Mouse (Mus musculus) midbrain, embryonic 10.5 days (tissue): ENCODE measurements at regions not wholly inside any gene's neighbourhood (a gene's known extent, or its start where the extent isn't known, plus 50 kb on each side); places are given as distances from the start of the nearest gene placed in this dataset.

Source experiments
- DNase-seq: peaks from one replicate; pipeline ENCODE4 v3.0.0-alpha.2; 2017; ENCODE audit warnings: low spot score
- H3K27ac ChIP-seq: fragments of 300-500 bp; sonication (generic); replicated peaks from 2 replicates; pipeline ENCODE4 v1.5.1; 2016; ENCODE audit warnings: mild to moderate bottlenecking
- H3K27me3 ChIP-seq: fragments of 300-500 bp; sonication (generic); 2 replicates; pipeline ENCODE4 v1.6.1; 2016; ENCODE audit warnings: low read depth, mild to moderate bottlenecking; ENCODE audit not compliant: poor library complexity, severe bottlenecking
- H3K36me3 ChIP-seq: fragments of 300-500 bp; sonication (generic); 2 replicates; pipeline ENCODE4 v1.6.1; 2016; ENCODE audit warnings: mild to moderate bottlenecking, moderate library complexity
- H3K4me1 ChIP-seq: fragments of 300-500 bp; sonication (generic); 2 replicates; pipeline ENCODE4 v1.6.1; 2016
- H3K4me3 ChIP-seq: fragments of 300-500 bp; sonication (generic); 2 replicates; pipeline ENCODE4 v1.5.1; 2016; ENCODE audit warnings: mild to moderate bottlenecking, moderate library complexity
- H3K9me3 ChIP-seq: fragments of 300-500 bp; sonication (generic); replicated peaks from 2 replicates; pipeline ENCODE4 v1.6.1; 2016; ENCODE audit warnings: mild to moderate bottlenecking
- WGBS: fragments of 180-500 bp; shearing (Covaris S2); methylation state at CpG from one replicate; pipeline ENCODE4 v1.1.7; 2016; 5-methylcytosine and 5-hydroxymethylcytosine counted together

DNA sequence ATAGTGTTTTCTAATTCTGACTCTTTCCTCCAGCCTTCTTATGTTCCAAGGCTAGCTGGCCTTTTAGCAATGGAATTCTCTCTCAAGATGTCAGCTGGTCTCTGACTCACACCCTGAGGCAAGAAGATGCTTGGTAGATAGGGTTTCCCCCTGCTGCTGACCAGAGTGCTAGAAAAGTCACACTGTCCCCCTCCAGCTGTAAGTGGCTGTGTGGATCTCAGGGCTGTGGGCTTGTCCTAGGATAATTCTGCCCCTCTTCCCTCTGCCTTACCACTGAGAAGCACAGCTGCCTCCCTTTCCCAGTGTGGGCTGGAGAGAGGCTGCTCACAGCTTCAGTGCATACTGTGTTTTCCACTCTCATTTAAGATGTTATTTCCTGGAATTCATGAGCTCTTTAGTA, 585.3 kb upstream of the Zeb2 start:
- H3K4me3 ChIP-seq: no peak overlapping the region
- no peak for DNase-seq

DNA sequence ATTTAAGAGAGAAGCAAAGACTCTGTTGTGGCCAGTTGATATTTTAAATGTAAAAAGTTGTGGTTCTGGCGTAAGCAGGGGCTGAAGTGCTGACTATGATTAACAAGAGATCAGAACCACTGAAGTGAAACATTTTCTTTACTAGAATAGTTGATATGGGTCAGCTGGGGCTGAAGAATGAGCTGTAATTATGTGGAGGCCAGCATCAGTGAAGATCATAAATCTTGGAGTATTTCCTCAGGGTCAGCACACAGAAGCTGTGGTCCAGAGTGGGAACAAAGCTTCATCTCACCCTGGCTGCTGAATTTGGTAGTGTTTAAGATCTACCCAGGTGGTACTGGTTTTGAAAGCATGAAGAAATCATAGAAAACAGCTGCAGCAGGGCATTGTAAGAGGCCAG, 583.4 kb upstream of the Zeb2 start:
- no peak overlapping the region for H3K4me3 ChIP-seq
- no peak overlapping the region for H3K27ac ChIP-seq
- WGBS: 95% methylated on average over 1 of the region's 1 CpGs
- H3K36me3 ChIP-seq: no peaks in the 10 kb centered on the region
- H3K9me3 ChIP-seq: no peaks in the 10 kb centered on the region
- no peaks in the 10 kb centered on the region for H3K27me3 ChIP-seq
- peaks cover 5% of the 10 kb centered on the region for H3K4me1 ChIP-seq
- no peak for DNase-seq

More for the DNA sequence above, 585.3 kb upstream of the Zeb2 start:
- H3K9me3 ChIP-seq: no peaks in the 10 kb centered on the region
- H3K27me3 ChIP-seq: no peaks in the 10 kb centered on the region
- H3K27ac ChIP-seq: 0 out of 2 replicates have a peak overlapping the region, but pooled peaks have one; percentile 2
- H3K4me1 ChIP-seq: peaks cover 5% of the 10 kb centered on the region
- no peaks in the 10 kb centered on the region for H3K36me3 ChIP-seq

DNA sequence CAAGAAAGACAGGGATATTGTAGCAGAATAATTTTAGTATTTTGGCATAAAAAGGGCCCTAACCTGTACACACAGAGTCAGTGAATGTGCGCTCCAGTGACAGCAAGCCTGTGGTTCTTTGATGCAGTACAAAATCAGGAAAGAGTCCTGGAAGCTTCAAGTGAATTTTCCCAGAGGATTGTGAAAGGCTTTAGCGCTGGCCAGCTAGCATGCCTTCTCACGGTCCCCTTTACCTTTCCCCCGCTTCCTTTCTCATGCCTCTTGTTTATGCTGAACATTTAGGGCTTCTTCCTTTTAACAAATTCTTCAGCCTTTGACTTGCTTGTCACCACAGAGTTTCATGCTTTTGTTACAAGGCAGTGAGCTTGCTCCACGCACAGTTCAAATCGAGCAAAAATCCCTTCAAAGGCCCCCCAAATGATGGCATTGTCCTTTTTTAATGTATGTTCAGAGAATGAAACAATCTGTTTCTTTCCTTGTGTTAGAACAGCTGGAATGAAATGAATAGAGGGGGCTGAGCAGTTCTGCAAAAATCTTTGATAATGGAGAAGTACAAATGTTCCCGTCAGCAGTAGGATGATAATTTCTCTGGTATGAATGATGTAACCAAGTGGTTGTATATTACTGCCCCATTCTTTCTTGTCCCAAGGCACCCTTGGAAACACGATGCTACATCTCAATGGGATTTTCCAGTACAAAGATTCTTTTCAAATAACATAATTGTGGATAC, 576.3 kb upstream of the Zeb2 start:
- no peaks in the 10 kb centered on the region for H3K36me3 ChIP-seq
- H3K4me1 ChIP-seq: peaks cover 11% of the 10 kb centered on the region
- H3K27me3 ChIP-seq: no peaks in the 10 kb centered on the region
- H3K4me3 ChIP-seq: no peak overlapping the region
- WGBS: 44% methylated on average over 8 of the region's 8 CpGs
- H3K9me3 ChIP-seq: no peaks in the 10 kb centered on the region
- DNase-seq: no peak
- peak overlapping the region; percentile 49 for H3K27ac ChIP-seq

DNA sequence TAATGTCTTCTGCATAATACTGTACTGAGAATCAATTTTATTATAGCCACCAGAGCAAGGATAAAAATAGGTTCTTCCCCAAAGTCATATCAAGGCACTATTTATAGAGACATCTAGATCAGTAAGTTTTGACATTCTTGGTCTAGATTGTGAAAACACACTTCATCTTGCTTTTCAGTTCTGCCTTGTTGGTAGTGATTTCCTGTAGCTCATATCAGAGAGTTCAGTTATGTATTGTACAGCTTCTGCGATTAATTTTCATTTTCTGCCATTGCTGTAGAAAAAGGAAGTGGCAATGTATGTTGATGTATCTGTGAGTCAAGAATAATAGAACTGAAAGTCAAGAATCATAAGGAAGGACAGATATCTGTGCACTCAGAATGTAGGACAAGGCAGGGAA, 575.6 kb upstream of the Zeb2 start:
- H3K4me3 ChIP-seq: no peak overlapping the region
- H3K27ac ChIP-seq: no peak overlapping the region
- 89% methylated on average over 1 of the region's 1 CpGs for WGBS
- H3K9me3 ChIP-seq: no peaks in the 10 kb centered on the region
- no peaks in the 10 kb centered on the region for H3K27me3 ChIP-seq
- no peaks in the 10 kb centered on the region for H3K36me3 ChIP-seq
- no peak for DNase-seq
- H3K4me1 ChIP-seq: peaks cover 11% of the 10 kb centered on the region

DNA sequence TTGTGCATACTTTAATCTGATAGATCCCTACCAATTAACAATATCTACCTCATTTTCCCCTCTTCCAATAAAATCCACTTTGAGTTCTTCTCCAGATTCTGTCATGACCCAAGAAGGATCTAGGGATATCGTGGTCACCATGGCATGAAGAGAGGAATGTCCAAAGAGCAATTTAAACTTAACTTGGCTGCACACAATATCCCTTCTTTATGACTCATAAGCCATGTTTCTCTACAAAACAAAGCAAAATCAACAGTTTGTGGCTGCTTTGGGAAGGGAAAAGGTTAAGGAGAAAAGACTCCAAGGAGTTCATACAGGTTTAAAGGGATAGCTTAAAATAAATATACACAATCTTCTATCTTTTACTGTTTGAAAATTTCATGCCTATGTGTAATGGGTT, 571.8 kb upstream of the Zeb2 start:
- WGBS: 83% methylated on average over 1 of the region's 1 CpGs
- H3K36me3 ChIP-seq: no peaks in the 10 kb centered on the region
- peaks cover 10% of the 10 kb centered on the region for H3K4me1 ChIP-seq
- H3K27me3 ChIP-seq: no peaks in the 10 kb centered on the region
- no peak for DNase-seq
- no peak overlapping the region for H3K27ac ChIP-seq
- no peaks in the 10 kb centered on the region for H3K9me3 ChIP-seq
- no peak overlapping the region for H3K4me3 ChIP-seq

DNA sequence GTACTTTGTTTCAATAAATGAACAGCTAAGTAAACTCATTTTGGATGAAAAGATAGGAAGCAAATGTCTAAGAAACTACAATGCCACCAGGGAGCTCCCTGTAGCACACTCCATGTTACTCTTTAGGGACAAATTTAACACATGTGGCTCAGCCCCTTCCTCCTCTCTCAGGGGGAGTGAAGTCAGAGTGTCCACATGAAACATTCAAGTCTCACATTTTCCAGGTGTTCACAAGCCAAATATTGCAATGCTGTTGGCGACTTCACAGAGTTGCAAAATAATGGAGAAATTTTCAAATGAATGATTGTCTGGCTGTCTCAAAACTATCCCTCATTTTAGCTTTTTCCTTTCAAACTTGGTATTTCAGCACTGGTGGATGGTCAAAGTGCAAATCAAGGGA, 564.1 kb upstream of the Zeb2 start:
- WGBS: 87% methylated on average over 1 of the region's 1 CpGs
- no peaks in the 10 kb centered on the region for H3K27me3 ChIP-seq
- no peaks in the 10 kb centered on the region for H3K4me1 ChIP-seq
- DNase-seq: no peak
- no peaks in the 10 kb centered on the region for H3K36me3 ChIP-seq
- H3K4me3 ChIP-seq: no peak overlapping the region
- no peak overlapping the region for H3K27ac ChIP-seq
- H3K9me3 ChIP-seq: no peaks in the 10 kb centered on the region

DNA sequence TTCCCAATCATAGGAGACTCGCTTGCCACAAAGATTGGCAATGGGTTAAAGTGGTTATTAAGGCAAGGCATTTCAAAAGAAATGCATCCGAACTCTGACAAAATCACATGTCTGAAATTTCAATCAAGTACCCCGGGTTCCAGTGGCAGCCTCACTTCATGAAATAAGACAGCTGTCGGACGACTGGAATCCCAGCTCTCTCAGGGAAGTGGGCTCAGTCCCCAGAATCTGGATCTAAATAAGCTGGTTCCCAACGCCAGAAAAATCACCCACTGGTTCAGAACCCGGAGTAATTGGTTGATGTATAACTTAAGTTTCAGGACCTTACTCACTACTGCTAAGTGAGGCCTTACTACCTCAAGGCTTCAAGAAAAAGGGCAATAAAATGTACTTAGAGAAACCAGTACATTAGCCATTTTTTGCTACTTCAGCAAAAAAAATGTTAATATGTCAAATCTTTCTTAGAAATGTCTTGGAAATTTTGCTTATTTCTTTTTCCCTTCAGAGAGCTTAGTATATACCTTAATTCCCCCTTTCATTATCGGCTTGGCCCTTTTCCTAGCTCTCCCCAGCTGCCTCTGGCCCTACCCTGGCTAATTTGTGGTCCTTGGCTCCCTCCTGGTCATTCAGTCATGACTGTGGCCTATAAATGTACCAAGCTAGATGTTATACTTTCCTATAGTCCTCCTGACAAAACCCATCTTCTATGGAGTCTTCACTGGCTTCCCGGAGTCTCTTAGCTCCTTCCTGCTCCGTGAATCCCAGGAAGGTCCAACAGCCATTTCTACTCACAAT, 562.1 kb upstream of the Zeb2 start:
- H3K36me3 ChIP-seq: no peaks in the 10 kb centered on the region
- H3K27me3 ChIP-seq: no peaks in the 10 kb centered on the region
- H3K27ac ChIP-seq: no peak overlapping the region
- H3K9me3 ChIP-seq: no peaks in the 10 kb centered on the region
- no peak for DNase-seq
- H3K4me1 ChIP-seq: no peaks in the 10 kb centered on the region
- 86% methylated on average over 10 of the region's 10 CpGs for WGBS
- H3K4me3 ChIP-seq: no peak overlapping the region

DNA sequence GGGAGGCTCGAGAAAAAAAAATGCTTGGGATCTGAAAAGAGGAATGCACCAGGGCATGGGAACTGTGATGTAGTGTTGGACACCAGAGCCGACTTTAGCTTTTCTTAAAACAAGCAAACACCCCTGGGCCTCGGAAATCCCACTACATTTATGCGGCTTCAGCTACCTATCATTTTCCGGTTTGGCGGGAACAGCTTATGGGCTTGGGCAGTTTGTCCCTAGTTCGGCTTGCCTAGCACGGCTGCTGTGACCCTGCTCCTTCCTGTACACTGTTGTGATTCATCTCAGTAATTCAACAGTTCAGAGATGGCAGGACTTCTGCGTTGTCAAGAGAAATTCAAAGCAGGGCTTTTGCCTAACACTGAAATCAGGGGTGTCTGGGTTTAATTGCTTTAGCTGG, 561.5 kb upstream of the Zeb2 start:
- Histone ChIP-seq H3K9me3 (no peaks in the 10 kb centered on the region), H3K4me1 (no peaks in the 10 kb centered on the region), H3K4me3 (no peak overlapping the region), H3K27me3 (no peaks in the 10 kb centered on the region), H3K36me3 (no peaks in the 10 kb centered on the region), H3K27ac (no peak overlapping the region)
- WGBS: 75% methylated on average over 9 of the region's 9 CpGs
- no peak for DNase-seq

DNA sequence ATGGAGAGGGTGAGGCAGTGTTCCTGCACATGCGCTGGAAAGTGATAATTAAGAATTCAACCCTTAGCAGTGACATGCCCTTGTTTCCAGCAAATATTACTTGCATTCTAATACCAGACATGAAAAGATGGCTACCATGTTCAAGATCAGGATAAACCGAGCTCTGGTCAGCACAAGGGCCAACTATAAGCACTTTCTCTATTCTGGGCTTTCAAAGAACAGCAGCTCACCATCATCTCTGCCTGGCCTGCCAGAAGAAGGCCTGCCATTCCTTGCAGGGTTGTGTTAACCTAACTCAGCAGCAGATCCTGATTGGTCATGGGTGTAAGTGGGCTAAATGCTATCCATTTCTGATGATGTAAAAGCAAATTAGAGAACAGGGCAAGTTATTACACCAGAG, 558.6 kb upstream of the Zeb2 start:
- Histone ChIP-seq H3K4me1 (no peaks in the 10 kb centered on the region), H3K27ac (no peak overlapping the region), H3K27me3 (no peaks in the 10 kb centered on the region), H3K36me3 (no peaks in the 10 kb centered on the region), H3K4me3 (no peak overlapping the region), H3K9me3 (no peaks in the 10 kb centered on the region)
- 87% methylated on average over 2 of the region's 2 CpGs for WGBS
- no peak for DNase-seq

DNA sequence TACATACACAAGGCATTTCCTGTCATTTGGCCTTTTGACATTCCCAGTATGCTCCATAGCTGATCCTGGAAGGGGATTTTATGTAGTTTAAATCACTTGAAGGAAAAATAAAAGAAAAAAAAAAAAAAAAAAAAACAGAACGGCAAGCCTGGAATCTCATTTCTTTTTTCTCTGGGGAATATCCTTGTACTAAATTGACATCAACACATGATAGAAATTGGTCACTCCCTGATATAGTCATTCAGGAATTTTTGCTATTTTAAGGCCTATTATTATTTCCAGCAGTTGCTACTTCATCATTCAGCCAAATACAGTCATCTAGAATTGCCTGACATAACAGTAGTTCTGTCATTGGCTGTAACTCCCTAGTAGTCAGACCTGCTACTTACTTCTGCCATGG, 538.8 kb upstream of the Zeb2 start:
- 90% methylated on average over 1 of the region's 1 CpGs for WGBS
- DNase-seq: no peak
- H3K36me3 ChIP-seq: no peaks in the 10 kb centered on the region
- no peaks in the 10 kb centered on the region for H3K4me1 ChIP-seq
- H3K9me3 ChIP-seq: no peaks in the 10 kb centered on the region
- H3K4me3 ChIP-seq: no peak overlapping the region
- no peaks in the 10 kb centered on the region for H3K27me3 ChIP-seq
- H3K27ac ChIP-seq: no peak overlapping the region

GRCm38 (mm10) chr2:45654693-45655092, 537.5 kb upstream of the Zeb2 start:
- Histone ChIP-seq H3K27me3 (no peaks in the 10 kb centered on the region), H3K4me3 (no peak overlapping the region), H3K27ac (no peak overlapping the region), H3K9me3 (no peaks in the 10 kb centered on the region), H3K36me3 (no peaks in the 10 kb centered on the region), H3K4me1 (no peaks in the 10 kb centered on the region)
- DNase-seq: no peak

DNA sequence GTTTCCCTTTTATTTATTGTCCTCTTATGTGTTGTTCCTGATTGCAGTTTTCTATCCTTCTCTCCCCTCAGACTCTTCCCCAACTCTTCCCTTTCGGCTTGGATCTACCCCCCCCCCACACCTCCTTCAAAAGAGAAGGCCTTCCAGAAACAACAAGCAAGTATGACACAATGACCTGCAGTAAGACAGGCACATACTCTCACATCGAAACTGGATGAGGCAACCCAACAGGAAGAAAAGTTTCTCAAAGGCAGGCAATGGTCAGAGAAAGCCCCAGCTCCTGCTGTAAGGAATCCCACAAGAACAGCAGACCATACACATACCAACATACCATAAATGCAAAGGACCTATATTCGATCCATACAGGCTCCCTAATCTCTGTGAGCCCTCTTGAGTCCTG, 535.8 kb upstream of the Zeb2 start:
- 69% methylated on average over 3 of the region's 3 CpGs for WGBS
- H3K9me3 ChIP-seq: no peaks in the 10 kb centered on the region
- no peak overlapping the region for H3K4me3 ChIP-seq

GRCm38 (mm10) chr2:45650271-45650985, 533.2 kb upstream of the Zeb2 start:
- DNase-seq: no peak
- 86% methylated on average over 5 of the region's 5 CpGs for WGBS
- Histone ChIP-seq H3K27me3 (no peaks in the 10 kb centered on the region), H3K4me3 (no peak overlapping the region), H3K27ac (no peak overlapping the region), H3K36me3 (no peaks in the 10 kb centered on the region), H3K9me3 (no peaks in the 10 kb centered on the region), H3K4me1 (no peaks in the 10 kb centered on the region)

More for the DNA sequence above, 535.8 kb upstream of the Zeb2 start:
- Histone ChIP-seq H3K4me1 (no peaks in the 10 kb centered on the region), H3K27ac (no peak overlapping the region), H3K36me3 (no peaks in the 10 kb centered on the region), H3K27me3 (no peaks in the 10 kb centered on the region)
- DNase-seq: no peak
